Mouse (Mus musculus): ENCODE measurements around the gene Mprip.

Mprip gene

GRCm38 (mm10) chr11:59783591-59783990 is 122.5 kb downstream of the Mprip start:
- in situ Hi-C loops (cut with MboI; ENCODE audit: unreplicated experiment in 2 of 2), result no loop called here

- in situ Hi-C loops (cut with MboI; ENCODE audit: unreplicated experiment in 2 of 2), result no loop called here
Measured at GRCm38 (mm10) chr11:59786444-59787198, 125.5 kb downstream of the Mprip start.

- in situ Hi-C loops (cut with MboI; ENCODE audit: unreplicated experiment in 2 of 2), result no loop called here
Measured at GRCm38 (mm10) chr11:59787199-59787781, 126.2 kb downstream of the Mprip start, which contains the start of gene Pld6. Gene Pld6, minus strand, starts transcription at chr11:59787645.

- in situ Hi-C loops (cut with MboI; ENCODE audit: unreplicated experiment in 2 of 2), result no loop called here
Measured at GRCm38 (mm10) chr11:59789311-59789710, 128.2 kb downstream of the Mprip start.

- in situ Hi-C loops (cut with MboI; ENCODE audit: unreplicated experiment in 2 of 2), result no loop called here
Measured at GRCm38 (mm10) chr11:59793390-59793789, 132.3 kb downstream of the Mprip start.

- in situ Hi-C loops (cut with MboI; ENCODE audit: unreplicated experiment in 2 of 2), result loop anchor here in 1 of 2 experiments (25.0 kb wide), 1 partner anchor 1962 kb away; the partner anchor contains the start of gene Prpsap2
Measured at GRCm38 (mm10) chr11:59800412-59800811, 139.3 kb downstream of the Mprip start.

GRCm38 (mm10) chr11:59801881-59802280 is 140.8 kb downstream of the Mprip start:
- in situ Hi-C loops (cut with MboI; ENCODE audit: unreplicated experiment in 2 of 2), result loop anchor here in 1 of 2 experiments (25.0 kb wide), 1 partner anchor 1960 kb away; the partner anchor contains the start of gene Prpsap2

GRCm38 (mm10) chr11:59803516-59803915 is 142.4 kb downstream of the Mprip start:
- in situ Hi-C loops (cut with MboI; ENCODE audit: unreplicated experiment in 2 of 2), result loop anchor here in 1 of 2 experiments (25.0 kb wide), 1 partner anchor 1959 kb away; the partner anchor contains the start of gene Prpsap2

GRCm38 (mm10) chr11:59804409-59805110 is 143.5 kb downstream of the Mprip start:
- in situ Hi-C loops (cut with MboI; ENCODE audit: unreplicated experiment in 2 of 2), result loop anchor here in 1 of 2 experiments (25.0 kb wide), 1 partner anchor 1958 kb away; the partner anchor contains the start of gene Prpsap2

GRCm38 (mm10) chr11:59805256-59805655 is 144.2 kb downstream of the Mprip start:
- in situ Hi-C loops (cut with MboI; ENCODE audit: unreplicated experiment in 2 of 2), result loop anchor here in 1 of 2 experiments (25.0 kb wide), 1 partner anchor 1957 kb away; the partner anchor contains the start of gene Prpsap2

- in situ Hi-C loops (cut with MboI; ENCODE audit: unreplicated experiment in 2 of 2), result loop anchor here in 1 of 2 experiments (25.0 kb wide), 1 partner anchor 1957 kb away; the partner anchor contains the start of gene Prpsap2
Measured at GRCm38 (mm10) chr11:59805656-59806055, 144.6 kb downstream of the Mprip start.

GRCm38 (mm10) chr11:59808170-59808960 is 147.3 kb downstream of the Mprip start:
- in situ Hi-C loops (cut with MboI; ENCODE audit: unreplicated experiment in 2 of 2), result loop anchor here in 1 of 2 experiments (25.0 kb wide), 1 partner anchor 1954 kb away; the partner anchor contains the start of gene Prpsap2

- in situ Hi-C loops (cut with MboI; ENCODE audit: unreplicated experiment in 2 of 2), result loop anchor here in 1 of 2 experiments (25.0 kb wide), 1 partner anchor 1953 kb away; the partner anchor contains the start of gene Prpsap2
Measured at GRCm38 (mm10) chr11:59809071-59809669, 148.1 kb downstream of the Mprip start.

- in situ Hi-C loops (cut with MboI; ENCODE audit: unreplicated experiment in 2 of 2), result loop anchor here in 1 of 2 experiments (25.0 kb wide), 1 partner anchor 1952 kb away; the partner anchor contains the start of gene Prpsap2
Measured at GRCm38 (mm10) chr11:59809670-59810474, 148.8 kb downstream of the Mprip start, which contains the start of gene Flcn. Gene Flcn, minus strand, starts transcription at chr11:59810016.

- in situ Hi-C loops (cut with MboI; ENCODE audit: unreplicated experiment in 2 of 2), result loop anchor here in 1 of 2 experiments (25.0 kb wide), 1 partner anchor 1952 kb away; the partner anchor contains the start of gene Prpsap2
Measured at GRCm38 (mm10) chr11:59810480-59811158, 149.5 kb downstream of the Mprip start.

GRCm38 (mm10) chr11:59811211-59811610 is 150.1 kb downstream of the Mprip start:
- in situ Hi-C loops (cut with MboI; ENCODE audit: unreplicated experiment in 2 of 2), result loop anchor here in 1 of 2 experiments (25.0 kb wide), 1 partner anchor 1951 kb away; the partner anchor contains the start of gene Prpsap2

- in situ Hi-C loops (cut with MboI; ENCODE audit: unreplicated experiment in 2 of 2), result loop anchor here in 1 of 2 experiments (25.0 kb wide), 1 partner anchor 1949 kb away; the partner anchor contains the start of gene Prpsap2
Measured at GRCm38 (mm10) chr11:59813276-59813675, 152.2 kb downstream of the Mprip start.
